Mouse (Mus musculus) MN1 (cell line): ENCODE measurements around the gene Armc12.

ENCODE experiments used
- DNase-seq: peaks from one replicate; pipeline ENCODE4 v3.0.0-alpha.2; 2016; ENCODE audit warnings: low spot score

Armc12 gene

GRCm38 (mm10) chr17:28530506-28530905 is at the start of gene Armc12:
TSS of gene Armc12 (plus strand) at chr17:28530806.
- DNase-seq: no peak

DNA sequence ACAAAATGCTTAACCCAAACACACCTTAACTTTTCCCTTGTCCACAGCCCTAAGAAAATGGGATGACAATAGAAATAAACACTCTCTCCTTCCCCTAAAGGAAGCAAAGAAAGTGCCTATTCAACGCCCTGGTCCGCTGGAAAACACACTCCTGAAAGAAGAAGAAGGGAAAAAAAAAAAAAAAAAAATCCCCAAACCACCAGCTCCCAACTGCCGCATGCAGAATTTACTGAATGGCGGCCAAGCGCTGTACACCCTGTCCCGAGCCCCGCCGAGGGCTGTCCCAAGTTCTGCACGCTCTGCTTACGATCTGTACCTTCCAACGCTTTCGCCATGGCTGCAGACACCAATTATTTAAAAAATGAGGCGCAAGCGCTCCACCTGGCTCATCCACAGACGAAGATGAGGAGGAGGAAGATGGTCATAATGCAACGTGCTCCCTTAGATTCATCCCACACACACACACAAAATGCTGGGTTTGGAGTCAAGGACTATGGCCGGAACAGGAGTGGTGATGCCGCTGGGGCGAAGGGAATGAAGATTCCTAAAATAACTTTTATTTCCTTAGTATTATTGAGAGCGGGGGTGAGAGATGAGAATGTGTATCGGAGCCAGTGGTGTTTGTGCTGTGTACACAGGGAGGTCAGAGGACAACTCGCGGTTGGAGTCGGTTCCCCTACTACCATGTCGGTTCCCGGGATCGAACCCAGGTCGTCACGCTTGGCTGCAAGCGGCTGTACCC is 45.7 kb upstream of the Armc12 start:
- no peak for DNase-seq

DNA sequence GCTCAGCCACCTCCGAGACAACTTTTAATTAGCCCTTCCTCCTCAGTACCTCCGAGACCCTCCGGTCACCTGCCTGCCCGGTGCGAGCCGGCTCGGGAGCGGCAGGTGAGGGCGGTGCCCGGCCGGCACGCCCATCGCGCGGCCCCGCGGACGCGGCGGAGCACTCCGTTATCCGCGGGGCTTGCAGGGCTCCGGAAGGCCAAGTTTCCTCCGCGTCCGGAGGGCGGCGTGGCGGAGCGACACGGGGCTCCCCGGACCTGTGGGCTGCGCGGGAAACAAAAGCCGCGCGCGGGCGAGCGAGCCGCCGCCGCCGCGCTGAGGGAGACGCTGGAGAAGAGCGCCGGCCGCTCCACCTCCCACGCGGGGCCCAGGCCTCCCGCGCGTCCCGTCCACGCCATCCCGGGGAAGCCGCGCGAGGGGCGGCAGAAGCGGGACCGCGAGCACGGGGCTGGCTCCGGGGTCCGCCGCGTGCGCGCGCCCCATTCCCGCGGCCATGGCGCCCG is 45.1 kb upstream of the Armc12 start:
- DNase-seq: peak; percentile 74

GRCm38 (mm10) chr17:28485977-28486400 is 44.6 kb upstream of the Armc12 start:
- peak; percentile 98 for DNase-seq

DNA sequence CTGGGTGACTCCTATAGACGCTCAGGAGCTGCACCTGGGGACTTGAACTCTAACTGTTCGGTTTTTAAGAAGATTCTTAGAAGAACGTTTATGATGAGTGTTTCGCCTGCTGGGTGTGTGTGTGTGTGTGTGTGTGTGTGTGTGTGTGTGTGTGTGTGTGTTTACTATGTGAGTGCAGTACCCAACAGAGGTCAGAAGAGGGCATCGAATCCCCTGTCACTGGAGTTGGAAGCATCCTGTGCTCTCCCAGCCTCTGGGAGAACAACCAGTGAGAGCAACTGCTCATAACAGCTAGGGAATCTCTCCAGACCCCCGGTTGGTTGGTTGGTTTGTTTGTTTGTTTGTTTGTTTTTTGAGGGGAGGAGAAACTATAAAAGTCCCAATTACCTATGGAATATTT is 43.9 kb upstream of the Armc12 start:
- no peak for DNase-seq

GRCm38 (mm10) chr17:28487584-28488257 is 42.9 kb upstream of the Armc12 start:
- DNase-seq: no peak

DNA sequence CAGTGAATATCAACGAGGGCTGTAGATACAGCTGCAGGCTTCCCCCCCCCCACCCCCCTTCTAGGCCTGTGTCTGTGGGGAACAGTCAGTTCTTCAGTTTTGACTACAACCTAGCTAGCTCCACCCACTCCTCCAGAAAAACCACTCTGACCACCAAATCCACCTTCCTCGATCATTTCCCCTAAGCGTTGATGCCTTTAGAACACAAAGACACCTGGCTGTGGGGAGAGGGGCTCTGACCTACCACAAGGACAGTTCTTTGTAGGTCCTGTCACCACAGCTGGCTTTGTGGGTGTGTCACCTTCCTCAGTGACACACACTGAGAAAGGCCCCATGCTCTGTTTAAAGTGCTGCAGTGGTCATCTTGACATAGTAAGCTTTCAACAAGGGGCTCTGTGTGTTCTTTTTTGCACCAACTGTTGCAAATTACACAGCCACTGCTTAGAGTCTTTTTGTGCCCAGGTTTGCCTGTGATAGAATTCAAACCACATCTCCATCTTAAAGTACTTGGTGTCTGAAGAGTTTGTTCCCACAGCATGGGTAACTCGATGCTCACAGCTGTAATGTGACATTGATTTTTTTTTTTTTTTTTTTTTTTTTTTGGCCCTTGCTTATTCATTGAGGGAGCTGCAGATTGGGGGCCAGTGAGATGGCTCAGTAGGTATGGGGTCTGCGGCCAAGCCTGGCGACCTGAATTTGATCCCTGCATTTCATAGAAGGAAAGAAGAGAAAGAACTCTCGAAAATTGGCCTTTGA is 42.2 kb upstream of the Armc12 start:
- DNase-seq: no peak

- DNase-seq: no peak
Measured at GRCm38 (mm10) chr17:28491035-28491770, 39.4 kb upstream of the Armc12 start.

GRCm38 (mm10) chr17:28495832-28496231 is 34.8 kb upstream of the Armc12 start:
- DNase-seq: no peak

GRCm38 (mm10) chr17:28499190-28499589 is 31.4 kb upstream of the Armc12 start:
- DNase-seq: no peak

DNA sequence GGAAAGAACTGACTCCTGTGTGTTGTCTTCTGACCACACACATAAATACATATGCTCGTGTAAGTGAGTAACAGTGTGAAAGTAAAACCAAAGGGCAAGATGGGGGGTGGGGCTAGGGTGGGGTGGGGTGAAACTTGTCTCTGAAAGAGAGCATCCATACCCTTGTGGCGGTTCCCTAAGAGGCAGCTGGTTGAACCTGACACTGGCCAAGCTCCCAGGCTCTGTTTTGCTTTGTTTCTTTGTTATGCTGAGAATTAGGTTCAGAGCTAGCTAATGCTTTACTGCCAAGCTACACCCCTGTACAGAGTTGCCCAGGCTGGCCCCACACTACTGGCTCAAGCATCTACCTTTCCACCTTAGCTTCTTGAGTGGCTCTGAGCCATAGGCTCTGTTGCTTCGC is 30.1 kb upstream of the Armc12 start:
- no peak for DNase-seq

DNA sequence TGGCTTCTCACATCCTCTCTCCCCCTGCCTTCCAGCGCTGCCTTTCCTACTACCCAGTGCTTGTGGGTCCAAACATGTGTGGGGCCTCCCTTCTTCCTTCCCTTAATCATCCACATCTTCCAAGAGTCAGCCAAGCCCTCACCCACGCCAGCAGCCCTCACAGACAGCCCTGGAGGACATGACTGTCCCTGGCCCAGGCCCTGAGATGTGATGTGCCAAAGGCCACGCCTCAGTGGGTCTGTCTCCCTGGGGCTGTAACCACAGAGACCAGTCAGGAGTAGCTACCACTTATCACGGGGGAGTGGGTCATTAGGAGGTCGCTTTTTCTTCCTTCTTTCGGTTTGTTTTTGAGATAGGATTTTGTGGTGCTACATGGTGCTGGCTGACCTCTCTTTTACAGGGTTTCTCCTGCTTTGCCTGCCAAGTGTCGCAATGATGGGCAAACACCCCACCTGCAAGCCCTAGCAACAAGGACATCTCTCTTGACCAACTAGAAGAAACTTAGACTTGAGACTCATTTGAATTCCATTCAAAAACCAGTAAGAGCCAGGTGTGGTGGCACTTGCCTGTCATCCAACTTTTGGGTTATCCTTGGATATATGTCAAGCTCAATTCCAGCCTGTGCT is 28.3 kb upstream of the Armc12 start:
- no peak for DNase-seq

- no peak for DNase-seq
Measured at GRCm38 (mm10) chr17:28504182-28504581, 26.4 kb upstream of the Armc12 start.

DNA sequence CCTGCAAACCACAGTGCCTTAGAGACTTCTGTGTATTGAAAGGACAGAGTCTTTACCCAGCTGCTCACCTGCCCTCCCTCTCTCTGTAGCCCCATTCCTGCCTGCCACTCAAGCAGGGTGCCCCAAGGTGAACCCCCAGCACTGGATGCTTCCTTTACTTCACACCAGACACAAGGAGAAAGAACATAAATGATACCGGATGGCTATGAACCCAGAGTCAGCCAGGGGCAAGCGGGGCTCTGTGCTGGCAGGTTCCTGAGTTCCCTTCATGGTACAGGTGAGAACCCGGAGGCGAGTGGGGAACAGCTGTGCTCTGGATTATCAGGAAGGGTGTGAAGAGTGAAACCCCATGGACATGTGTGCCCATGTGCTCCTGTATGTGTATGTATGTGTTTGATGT is 25.0 kb upstream of the Armc12 start:
- DNase-seq: no peak

DNA sequence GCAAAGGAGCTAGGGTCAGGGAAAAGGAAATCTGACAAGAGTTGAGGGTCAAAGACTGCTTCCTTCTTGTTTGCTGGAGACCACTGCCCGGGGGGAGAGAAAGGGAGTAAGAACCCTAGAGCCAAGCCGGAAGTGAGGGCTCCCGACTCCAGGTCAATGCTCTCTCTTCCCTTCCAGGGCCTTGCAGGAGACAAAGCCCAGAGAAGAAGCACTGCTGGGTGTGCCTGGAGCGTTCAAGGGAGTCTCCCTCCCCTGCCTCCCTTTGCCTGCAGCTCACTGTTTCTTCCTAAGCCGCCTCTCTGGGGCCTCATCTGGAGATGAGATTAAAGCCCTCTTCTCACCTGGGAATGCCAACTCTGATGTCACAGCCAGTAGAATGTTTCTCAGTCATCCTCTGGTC is 23.7 kb upstream of the Armc12 start:
- DNase-seq: no peak

DNA sequence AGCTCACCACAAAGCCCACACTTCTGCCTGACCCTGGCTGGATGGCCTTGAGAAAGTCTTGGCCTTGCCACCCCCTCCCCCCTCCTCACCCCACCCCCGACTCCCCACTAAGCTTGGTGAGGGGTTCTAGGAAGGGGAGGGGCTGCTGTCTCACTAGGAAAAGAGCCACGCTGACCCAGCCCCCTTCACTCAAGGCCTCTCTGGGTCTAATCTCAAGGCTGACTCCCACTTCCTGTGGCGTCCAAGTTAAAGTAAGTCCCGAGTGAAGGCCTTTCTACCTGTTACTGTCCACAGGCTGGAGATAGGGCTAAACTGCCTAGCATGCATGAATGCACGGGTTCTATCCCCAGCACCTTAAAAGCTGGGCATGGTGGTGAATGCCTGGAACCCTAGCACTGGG is 23.1 kb upstream of the Armc12 start:
- no peak for DNase-seq

GRCm38 (mm10) chr17:28510445-28511342 is 19.9 kb upstream of the Armc12 start:
- no peak for DNase-seq

DNA sequence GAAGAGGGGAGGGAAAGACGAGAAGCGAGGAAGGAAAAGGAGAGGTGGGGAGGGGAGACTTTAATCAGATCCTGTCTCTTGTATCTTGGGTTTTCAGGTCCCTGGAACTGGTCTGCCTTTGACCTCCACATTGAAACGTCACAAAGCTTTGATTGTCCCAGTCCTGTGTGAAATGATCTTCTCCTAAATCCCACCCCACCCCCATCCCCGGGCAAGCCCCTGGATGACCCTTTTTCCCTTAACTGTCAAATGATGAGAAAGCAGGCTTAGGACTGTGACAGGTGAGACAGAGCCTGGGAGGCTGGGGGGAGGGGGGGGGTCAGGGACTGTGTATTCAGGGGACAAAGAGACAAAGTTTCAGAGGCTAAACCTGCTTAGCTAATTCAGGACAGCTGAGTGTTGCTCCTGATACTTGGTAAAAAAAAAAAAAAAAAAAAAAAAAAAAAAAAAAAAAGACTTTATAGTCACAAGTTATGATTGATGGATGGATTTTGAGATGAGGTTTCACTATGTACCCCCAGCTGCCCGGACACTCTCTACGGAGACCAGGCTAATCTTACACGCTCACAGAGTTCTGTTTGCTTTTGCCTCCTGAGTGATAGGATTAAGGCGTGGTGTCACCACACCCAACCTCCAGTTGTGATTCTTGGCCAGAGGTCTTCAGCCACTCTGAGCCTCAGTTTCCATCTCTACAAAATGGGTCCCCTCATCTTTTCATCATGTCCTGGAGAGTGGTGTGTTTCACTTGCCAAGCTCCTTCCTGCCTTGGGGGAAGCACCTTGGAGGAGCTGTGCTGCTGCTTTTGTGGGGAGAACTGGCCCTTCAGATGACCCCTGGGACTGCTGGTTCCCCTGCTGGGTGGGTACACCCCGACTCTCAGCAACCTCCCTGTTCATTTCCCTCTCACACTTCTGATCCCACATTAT is 18.7 kb upstream of the Armc12 start:
- no peak for DNase-seq

DNA sequence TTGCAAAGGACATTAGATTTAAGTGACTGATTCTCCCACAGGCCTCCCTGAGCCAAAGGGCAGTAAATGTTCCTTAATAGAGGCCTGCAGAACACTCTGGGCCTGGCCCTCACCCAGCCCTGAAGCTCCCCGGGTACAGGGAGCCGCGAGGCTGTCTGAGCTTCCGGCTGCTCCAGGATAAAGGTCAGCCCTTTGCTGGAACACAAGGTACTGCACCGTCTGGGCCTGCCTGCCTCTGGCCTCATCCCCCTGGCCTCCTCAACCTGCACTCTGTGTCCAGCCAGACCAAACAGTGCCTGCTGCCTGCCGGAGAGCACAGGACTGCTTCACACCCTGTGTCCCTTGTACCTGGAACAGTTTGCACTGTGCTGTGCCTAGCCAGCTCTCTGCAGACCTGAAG is 17.9 kb upstream of the Armc12 start:
- peak; percentile 29 for DNase-seq
